Mouse (Mus musculus) central nervous system, embryonic 14 days (tissue): ENCODE data around the gene Dsp. TPM values are rescaled to one million over a fixed set of nuclear protein-coding genes. Genes with fewer than 3 reads are reported as not detected.

Experiments used
- polyA plus RNA-seq: library from polyadenylated mRNA; depleted of rRNA; stranded (reverse); fragments of >200 nt; gene quantifications from 2 replicates; pipeline ENCODE4 v1.2.3, GENCODE M21; 2012; rRNA removed

The Dsp gene
- 0.44 and 3.2 TPM in 2 replicates for polyA plus RNA-seq

GRCm38 (mm10) chr13:38151069-38151588 is at the start of gene Dsp:
Gene Dsp, plus strand, starts transcription at chr13:38151294.

DNA sequence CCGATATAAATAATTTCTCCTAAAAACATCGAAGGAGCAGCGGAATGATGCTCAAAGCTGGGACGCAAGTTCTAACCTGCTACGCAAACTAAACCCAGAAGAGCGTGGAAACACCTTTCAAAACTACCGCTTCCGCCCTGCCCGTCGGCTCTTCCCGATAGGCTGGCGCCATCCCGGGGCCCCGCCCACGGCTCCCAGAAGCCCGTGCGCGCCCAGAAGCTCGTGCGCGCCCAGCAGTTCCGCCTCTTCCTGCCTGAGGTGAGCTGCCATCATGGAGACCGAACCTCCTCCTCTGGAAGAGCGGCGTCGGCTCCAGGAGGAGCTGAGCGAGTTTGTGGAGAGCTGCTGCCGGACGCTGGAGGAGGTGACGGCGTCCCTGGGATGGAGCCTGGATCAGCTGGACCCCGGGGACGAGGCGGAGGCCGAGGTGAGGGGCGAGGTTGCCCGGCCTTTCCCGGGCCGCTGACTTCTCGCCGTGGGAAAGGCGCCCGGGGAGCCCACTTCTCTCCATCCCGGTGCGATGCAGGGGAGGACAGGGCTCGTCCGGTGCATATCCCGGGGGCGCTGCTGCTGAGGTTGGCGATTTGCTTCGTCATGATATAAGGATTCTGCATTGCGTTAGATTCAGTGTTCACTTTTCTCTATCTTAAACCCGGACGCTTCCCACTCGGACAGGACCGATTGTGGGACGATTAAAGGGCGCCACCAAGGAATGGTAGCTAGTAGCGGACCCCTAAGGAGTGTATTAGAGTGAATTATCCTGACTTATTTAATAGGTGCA is 53.8 kb downstream of the Dsp start, which contains the start of gene Snrnp48:
Gene Snrnp48, plus strand, starts transcription at position 237 of the 781 bp plus-strand sequence.

Other genes starting within 250 kb of the Dsp start
- gene Ssr1, start 157.1 kb upstream of the Dsp start, polyA plus RNA-seq: 19.9 and 22.9 TPM in 2 replicates
- gene Riok1, start 114.3 kb upstream of the Dsp start, polyA plus RNA-seq: 70.4 and 73.9 TPM in 2 replicates
- gene Cage1, start 114.2 kb upstream of the Dsp start, polyA plus RNA-seq: 1.0 and 1.2 TPM in 2 replicates
- 54.5 and 56.4 TPM in 2 replicates for gene Snrnp48, start 53.6 kb downstream of the Dsp start, polyA plus RNA-seq
- 9.6 and 11.1 TPM in 2 replicates for gene Bmp6, start 193.8 kb downstream of the Dsp start, polyA plus RNA-seq